Mouse (Mus musculus) heart, postnatal 0 days (tissue): Measurements from ENCODE around the gene Sdr42e1. TPM values are rescaled to one million over a fixed set of nuclear protein-coding genes. Genes with fewer than 3 reads are reported as not detected.

Source experiments
- ATAC-seq: fragments of 200-750 bp; cut with Nextera tagmentation; 2 replicates; pipeline ENCODE4 v1.8.0; 2017; ENCODE audit warnings: low read depth, moderate number of reproducible peaks, moderate library complexity; ENCODE audit not compliant: insufficient read depth
- DNase-seq: peaks from one replicate; pipeline ENCODE4 v3.0.0-alpha.2; 2016; ENCODE audit warnings: low spot score
- H3K27ac ChIP-seq: fragments of 300-500 bp; sonication (generic); 2 replicates; pipeline ENCODE4 v1.5.1; 2014; ENCODE audit warnings: low read depth, mild to moderate bottlenecking
- H3K27me3 ChIP-seq: fragments of 300-500 bp; sonication (generic); 2 replicates; pipeline ENCODE4 v1.6.1; 2014; ENCODE audit warnings: low read length, mixed read lengths; ENCODE audit not compliant: control insufficient read depth, insufficient read depth
- H3K36me3 ChIP-seq: fragments of 300-500 bp; sonication (generic); replicated peaks from 2 replicates; pipeline ENCODE4 v1.6.1; 2014; ENCODE audit warnings: low read length, mixed read lengths; ENCODE audit not compliant: control insufficient read depth, insufficient read depth
- H3K4me1 ChIP-seq: fragments of 300-500 bp; sonication (generic); 2 replicates; pipeline ENCODE4 v1.6.1; 2014; ENCODE audit warnings: antibody characterized with exemption; ENCODE audit not compliant: control insufficient read depth, insufficient read depth
- H3K4me2 ChIP-seq: fragments of 300-500 bp; sonication (generic); 2 replicates; pipeline ENCODE4 v1.6.1; 2014; ENCODE audit warnings: low read depth, mild to moderate bottlenecking, low read length, moderate library complexity
- H3K4me3 ChIP-seq: fragments of 300-500 bp; sonication (generic); 2 replicates; pipeline ENCODE4 v1.5.1; 2014; ENCODE audit warnings: low read depth, low read length
- H3K9ac ChIP-seq: fragments of 300-500 bp; sonication (generic); replicated peaks from 2 replicates; pipeline ENCODE4 v1.6.1; 2014; ENCODE audit warnings: low read depth, low read length, mixed read lengths
- H3K9me3 ChIP-seq: fragments of 300-500 bp; sonication (generic); replicated peaks from 2 replicates; pipeline ENCODE4 v1.6.1; 2016; ENCODE audit warnings: low read length; ENCODE audit not compliant: control insufficient read depth
- CTCF ChIP-seq: IDR thresholded peaks from 2 replicates; pipeline ENCODE4 v1.5.1; 2016; ENCODE audit warnings: antibody characterized with exemption, control low read depth, low read depth
- EP300 ChIP-seq: IDR thresholded peaks from 2 replicates; pipeline ENCODE4 v1.6.1; 2016; ENCODE audit warnings: antibody characterized with exemption, low read depth
- WGBS: fragments of 180-500 bp; shearing (Covaris S2); extraction: QIAGEN DNeasy Blood & Tissue Kit; methylation state at CpG from one replicate; pipeline ENCODE4 v1.1.7; 2014; 5-methylcytosine and 5-hydroxymethylcytosine counted together
- polyA plus RNA-seq: library from polyadenylated mRNA; unstranded; fragments of >200 nt; fragmentation: Nextera tagmentation; extraction: Ambion mirVana; gene quantifications from 2 replicates; pipeline ENCODE4 v1.2.1, GENCODE M21; 2015
- total RNA-seq: library from RNA; depleted of rRNA; stranded (reverse); fragments of >200 nt; gene quantifications from 2 replicates; pipeline ENCODE4 v1.2.3, GENCODE M21; 2014; ENCODE audit warnings: low replicate concordance

Sdr42e1 gene
- total and polyA plus RNA-seq, 2 experiments from 2014 or later = 0.61 to 2.0 TPM

DNA sequence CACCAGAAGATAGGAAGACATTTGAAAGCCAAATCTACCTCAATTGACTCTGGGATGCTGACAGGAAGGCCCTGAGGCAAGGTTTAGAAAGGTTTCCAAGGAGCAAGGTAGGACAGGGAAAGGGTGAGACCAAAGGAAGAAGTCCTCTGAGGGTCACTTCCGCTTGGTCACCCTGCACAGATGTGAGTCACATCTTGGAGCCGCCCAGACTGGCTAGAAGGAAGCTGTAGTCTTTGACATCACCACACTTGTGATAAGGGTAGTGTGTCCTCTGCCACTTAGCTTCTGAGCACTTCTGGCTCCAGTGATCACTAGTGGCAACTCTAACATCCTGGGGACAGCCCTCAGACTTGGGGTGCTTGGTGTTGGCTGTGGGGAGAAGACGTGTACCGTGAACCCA lies 32.7 kb upstream of the Sdr42e1 start:
- Histone ChIP-seq H3K4me2 (no peak overlapping the region), H3K4me1 (no peaks in the 10 kb centered on the region), H3K36me3 (no peaks in the 10 kb centered on the region), H3K4me3 (no peak overlapping the region), H3K9me3 (no peaks in the 10 kb centered on the region), H3K27me3 (no peaks in the 10 kb centered on the region), H3K9ac (no peak overlapping the region), H3K27ac (no peak overlapping the region)
- no peak for DNase-seq
- TF ChIP-seq EP300 (no peak), CTCF (no peak)
- 67% methylated on average over 4 of the region's 4 CpGs for WGBS
- ATAC-seq = no peak

GRCm38 (mm10) chr8:117702701-117703100 lies 29.2 kb upstream of the Sdr42e1 start:
- no peak for DNase-seq
- no peaks in the 10 kb centered on the region for H3K9me3 ChIP-seq

DNA sequence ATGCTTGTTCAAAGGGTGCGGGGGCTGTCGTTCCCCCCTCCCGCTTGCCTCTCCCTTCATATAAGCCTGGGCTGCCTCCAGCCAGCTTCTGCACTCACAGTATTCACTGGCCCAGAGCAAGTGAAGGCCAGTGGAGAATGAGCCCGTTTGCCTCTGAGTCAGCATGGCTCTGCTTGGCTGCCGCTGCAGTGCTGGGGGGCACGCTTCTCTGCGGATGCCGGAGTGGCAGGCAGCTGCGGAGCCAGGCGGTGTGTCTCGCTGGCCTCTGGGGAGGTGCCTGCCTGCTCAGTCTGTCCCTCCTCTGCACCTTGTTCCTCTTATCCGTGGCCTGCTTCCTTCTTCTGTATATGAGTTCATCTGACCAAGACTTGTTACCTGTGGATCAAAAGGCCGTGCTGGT lies 28.4 kb upstream of the Sdr42e1 start, which contains the start of gene Hsd17b2:
TSS of gene Hsd17b2 (plus strand) at position 46 of the 400 bp plus-strand sequence.
- H3K9ac ChIP-seq = no peak within 1 kb of the TSS
- no peak within 1 kb of the TSS for H3K27ac ChIP-seq
- H3K27me3 ChIP-seq = no peaks in the 10 kb centered on the region
- H3K36me3 ChIP-seq = no peaks in the 10 kb centered on the region
- no peak within 1 kb of the TSS for H3K4me2 ChIP-seq
- no peaks in the 10 kb centered on the region for H3K9me3 ChIP-seq
- TF ChIP-seq CTCF = no peak
- no peak for TF ChIP-seq EP300
- no peak within 1 kb of the TSS for H3K4me3 ChIP-seq
- 60% methylated on average over 13 of the region's 13 CpGs for WGBS
- no peak for ATAC-seq
- H3K4me1 ChIP-seq = no peaks in the 10 kb centered on the region
- no peak for DNase-seq

More at GRCm38 (mm10) chr8:117702701-117703100, 29.2 kb upstream of the Sdr42e1 start:
- Histone ChIP-seq H3K27me3 (no peaks in the 10 kb centered on the region), H3K4me2 (no peak overlapping the region), H3K9ac (no peak overlapping the region), H3K36me3 (no peaks in the 10 kb centered on the region), H3K27ac (no peak overlapping the region), H3K4me1 (no peaks in the 10 kb centered on the region), H3K4me3 (no peak overlapping the region)
- 74% methylated on average over 10 of the region's 10 CpGs for WGBS
- ATAC-seq = no peak
- TF ChIP-seq EP300 (no peak), CTCF (no peak)

GRCm38 (mm10) chr8:117701246-117701645 lies 27.8 kb upstream of the Sdr42e1 start:
- no peaks in the 10 kb centered on the region for H3K4me1 ChIP-seq
- H3K36me3 ChIP-seq = no peaks in the 10 kb centered on the region
- ATAC-seq (no peak), DNase-seq (no peak)
- H3K27me3 ChIP-seq = no peaks in the 10 kb centered on the region
- H3K4me2 ChIP-seq = no peak overlapping the region
- no peak overlapping the region for H3K4me3 ChIP-seq
- no peak overlapping the region for H3K27ac ChIP-seq
- 90% methylated on average over 8 of the region's 8 CpGs for WGBS
- no peaks in the 10 kb centered on the region for H3K9me3 ChIP-seq
- no peak overlapping the region for H3K9ac ChIP-seq
- TF ChIP-seq EP300 = no peak

- no peaks in the 10 kb centered on the region for H3K4me1 ChIP-seq
- no peak overlapping the region for H3K4me2 ChIP-seq
- H3K9me3 ChIP-seq = no peaks in the 10 kb centered on the region
- H3K36me3 ChIP-seq = no peaks in the 10 kb centered on the region
- TF ChIP-seq EP300 (no peak), CTCF (no peak)
- WGBS = 79% methylated on average over 8 of the region's 8 CpGs
- H3K27ac ChIP-seq = no peak overlapping the region
- no peak for DNase-seq
- H3K4me3 ChIP-seq = no peak overlapping the region
- no peak for ATAC-seq
- H3K9ac ChIP-seq = no peak overlapping the region
- no peaks in the 10 kb centered on the region for H3K27me3 ChIP-seq
Measured at GRCm38 (mm10) chr8:117700699-117701098, 27.2 kb upstream of the Sdr42e1 start.

GRCm38 (mm10) chr8:117697248-117697647 lies 23.8 kb upstream of the Sdr42e1 start:
- 28% methylated on average over 5 of the region's 5 CpGs for WGBS
- DNase-seq = no peak
- Histone ChIP-seq H3K4me1 (no peaks in the 10 kb centered on the region), H3K9ac (no peak overlapping the region), H3K27ac (no peak overlapping the region), H3K4me3 (no peak overlapping the region), H3K27me3 (no peaks in the 10 kb centered on the region), H3K9me3 (no peaks in the 10 kb centered on the region), H3K36me3 (no peaks in the 10 kb centered on the region), H3K4me2 (no peak overlapping the region)
- peak; percentile 56 for TF ChIP-seq CTCF
- no peak for TF ChIP-seq EP300
- ATAC-seq = no peak
